Mouse (Mus musculus) E14TG2a.4 (cell line): ENCODE results near the gene Lrrc7.

ENCODE experiments used
- H3K27me3 ChIP-seq: 2 replicates; pipeline ENCODE4 v1.6.1; 2014; ENCODE audit warnings: low read length, control low read depth; ENCODE audit not compliant: insufficient read depth
- H3K36me3 ChIP-seq: 2 replicates; pipeline ENCODE4 v1.6.1; 2014; ENCODE audit warnings: low read length, control low read depth; ENCODE audit not compliant: insufficient read depth
- H3K4me1 ChIP-seq: replicated peaks from 2 replicates; pipeline ENCODE4 v1.6.1; 2014; ENCODE audit warnings: low read depth, low read length, control low read depth
- H3K4me3 ChIP-seq: replicated peaks from 2 replicates; pipeline ENCODE4 v1.5.1; 2014; ENCODE audit warnings: mild to moderate bottlenecking, low read length
- H3K9me3 ChIP-seq: 2 replicates; pipeline ENCODE4 v1.6.1; 2014; ENCODE audit warnings: low read length, control low read depth
- CTCF ChIP-seq: conservative IDR thresholded peaks from 2 replicates; pipeline ENCODE4 v1.5.1; 2014; ENCODE audit warnings: low read length
- NANOG ChIP-seq: IDR thresholded peaks from 2 replicates; pipeline ENCODE4 v1.6.1; 2014; ENCODE audit warnings: borderline replicate concordance, low read length, mixed read lengths
- POU5F1 ChIP-seq: IDR thresholded peaks from 2 replicates; pipeline ENCODE4 v1.6.1; 2014; ENCODE audit warnings: low read length, borderline replicate concordance

The Lrrc7 gene

GRCm38 (mm10) chr3:158093919-158094318 is 468.1 kb downstream of the Lrrc7 start:
- H3K9me3 ChIP-seq, result no peaks in the 10 kb centered on the region
- H3K4me1 ChIP-seq, result no peaks in the 10 kb centered on the region
- no peak for TF ChIP-seq NANOG
- no peak for TF ChIP-seq POU5F1
- TF ChIP-seq CTCF, result no peak
- no peaks in the 10 kb centered on the region for H3K27me3 ChIP-seq
- H3K4me3 ChIP-seq, result no peak overlapping the region
- H3K36me3 ChIP-seq, result no peaks in the 10 kb centered on the region

GRCm38 (mm10) chr3:158091601-158092000 is 470.4 kb downstream of the Lrrc7 start:
- TF ChIP-seq POU5F1, result no peak
- no peak for TF ChIP-seq NANOG
- TF ChIP-seq CTCF, result no peak
- H3K4me3 ChIP-seq, result no peak overlapping the region

GRCm38 (mm10) chr3:158077828-158078227 is 484.2 kb downstream of the Lrrc7 start:
- no peaks in the 10 kb centered on the region for H3K36me3 ChIP-seq
- no peaks in the 10 kb centered on the region for H3K4me1 ChIP-seq
- no peaks in the 10 kb centered on the region for H3K9me3 ChIP-seq
- peaks cover 10% of the 10 kb centered on the region; the same call in 1 of the 2 replicates for H3K27me3 ChIP-seq
- H3K4me3 ChIP-seq, result no peak overlapping the region
- TF ChIP-seq POU5F1 (no peak), NANOG (no peak), CTCF (no peak)

More at GRCm38 (mm10) chr3:158091601-158092000, 470.4 kb downstream of the Lrrc7 start:
- Histone ChIP-seq H3K36me3 (no peaks in the 10 kb centered on the region), H3K4me1 (no peaks in the 10 kb centered on the region), H3K27me3 (no peaks in the 10 kb centered on the region), H3K9me3 (no peaks in the 10 kb centered on the region)

- Histone ChIP-seq H3K9me3 (no peaks in the 10 kb centered on the region), H3K27me3 (peaks cover 9% of the 10 kb centered on the region; the same call in 1 of the 2 replicates), H3K4me1 (no peaks in the 10 kb centered on the region), H3K36me3 (no peaks in the 10 kb centered on the region), H3K4me3 (no peak overlapping the region)
- no peak for TF ChIP-seq POU5F1
- TF ChIP-seq CTCF, result no peak
These were observed 484.6 kb downstream of the Lrrc7 start for GRCm38 (mm10) chr3:158077380-158077772.

- Histone ChIP-seq H3K9me3 (no peaks in the 10 kb centered on the region), H3K36me3 (no peaks in the 10 kb centered on the region), H3K4me3 (no peak overlapping the region), H3K4me1 (no peaks in the 10 kb centered on the region), H3K27me3 (peaks cover 7% of the 10 kb centered on the region; the same call in 1 of the 2 replicates)
- peak; percentile 90 for TF ChIP-seq CTCF
- no peak for TF ChIP-seq POU5F1
These were observed 485.2 kb downstream of the Lrrc7 start for GRCm38 (mm10) chr3:158076685-158077379.

GRCm38 (mm10) chr3:158075004-158075403 is 487.0 kb downstream of the Lrrc7 start:
- TF ChIP-seq POU5F1 (no peak), NANOG (no peak), CTCF (no peak)

GRCm38 (mm10) chr3:158068613-158069263 is 493.3 kb downstream of the Lrrc7 start:
- TF ChIP-seq POU5F1 (no peak), CTCF (no peak), NANOG (no peak)
- no peaks in the 10 kb centered on the region for H3K9me3 ChIP-seq
- no peaks in the 10 kb centered on the region for H3K27me3 ChIP-seq

More at GRCm38 (mm10) chr3:158075004-158075403, 487.0 kb downstream of the Lrrc7 start:
- peaks cover 5% of the 10 kb centered on the region; the same call in 1 of the 2 replicates for H3K27me3 ChIP-seq
- H3K9me3 ChIP-seq, result no peaks in the 10 kb centered on the region
- H3K36me3 ChIP-seq, result no peaks in the 10 kb centered on the region
- no peaks in the 10 kb centered on the region for H3K4me1 ChIP-seq
- no peak overlapping the region for H3K4me3 ChIP-seq

GRCm38 (mm10) chr3:158067916-158068315 is 494.1 kb downstream of the Lrrc7 start:
- Histone ChIP-seq H3K36me3 (peaks cover 40% of the 10 kb centered on the region), H3K4me3 (no peak overlapping the region), H3K9me3 (no peaks in the 10 kb centered on the region), H3K4me1 (no peaks in the 10 kb centered on the region), H3K27me3 (no peaks in the 10 kb centered on the region)
- TF ChIP-seq CTCF (no peak), NANOG (no peak), POU5F1 (no peak)

More at GRCm38 (mm10) chr3:158068613-158069263, 493.3 kb downstream of the Lrrc7 start:
- Histone ChIP-seq H3K4me3 (no peak overlapping the region), H3K36me3 (peaks cover 35% of the 10 kb centered on the region), H3K4me1 (no peaks in the 10 kb centered on the region)
